ENCODE assay signal across 8 mouse cellular contexts in genomic region chr14:29978254-29979204, GRCm38 (mm10). TPM values are rescaled to one million over a fixed set of nuclear protein-coding genes. Genes with fewer than 3 reads are reported as not detected.
DNase-seq lines count a peak whose midpoint lies in the region; ATAC-seq lines count a peak whose summit lies in the region.

Gene Actr8 (plus strand): TSS chr14:29978337.

- peak within 1 kb of the TSS; percentile 78 for H3K4me2 ChIP-seq in hindbrain, embryonic 11.5 days (replicated peaks; ENCODE audit: low read depth, low read length)

- peak; percentile 98 for ATAC-seq in hindbrain, embryonic 11.5 days (ENCODE audit: low FRiP score)

- H3K9me3 ChIP-seq in hindbrain, embryonic 11.5 days (ENCODE audit: control insufficient read depth, low read length), result no peaks in the 10 kb centered on the region

- no peaks in the 10 kb centered on the region for H3K27me3 ChIP-seq in hindbrain, embryonic 11.5 days (ENCODE audit: control insufficient read depth, insufficient read depth, low read length)

- H3K36me3 ChIP-seq in hindbrain, embryonic 11.5 days (ENCODE audit: control insufficient read depth, insufficient read depth, low read length), result peaks cover 15% of the 10 kb centered on the region; the same call in 1 of the 2 replicates

- H3K4me1 ChIP-seq in hindbrain, embryonic 11.5 days (replicated peaks; ENCODE audit: control insufficient read depth, insufficient read depth, low read length), result no peaks in the 10 kb centered on the region

- DNase-seq in MN1 (ENCODE audit: low spot score), result peak; percentile 92
- peak; percentile 92 for DNase-seq in cerebellum, adult 9-10 months
- DNase-seq in frontal cortex, adult 2 months (ENCODE audit: extremely low spot score in 1 of 2, low spot score in 1 of 2), result peak; percentile 75 to 94
- peak; percentile 93 for DNase-seq in hindbrain, embryonic 11.5 days (ENCODE audit: low spot score)
- peak; percentile 95 to 97 for DNase-seq in layer of hippocampus, postnatal 10 days (ENCODE audit: low spot score in 2 of 2)
- peak; percentile 95 for DNase-seq in lung, postnatal 10 days
- DNase-seq in ovary, postnatal 36 days (ENCODE audit: low spot score), result peak; percentile 94
- DNase-seq in thymus, postnatal 25 days, result peak; percentile 91

- peak within 1 kb of the TSS; percentile 79 for H3K4me3 ChIP-seq in hindbrain, embryonic 11.5 days (ENCODE audit: low read depth, low read length)

- 3% methylated on average over 44 of the region's 44 CpGs for WGBS in hindbrain, embryonic 11.5 days

- peak within 1 kb of the TSS; percentile 87 for H3K27ac ChIP-seq in hindbrain, embryonic 11.5 days (ENCODE audit: low read depth, low read length)

- H3K9ac ChIP-seq in hindbrain, embryonic 11.5 days (ENCODE audit: low read depth, low read length), result peak within 1 kb of the TSS; percentile 86

RNA-seq across cellular contexts. Expression of gene Actr8, which starts in this region (rescaled TPM):
- 63.4 and 71.3 TPM in 2 replicates for polyA plus RNA-seq in frontal cortex, adult 2 months (2012; rRNA removed)
- 81.8 and 82.3 TPM in 2 replicates for polyA plus RNA-seq in hindbrain, embryonic 11.5 days (2014; fragmentation: Nextera tagmentation; extraction: Ambion mirVana)
- total RNA-seq in layer of hippocampus, postnatal 10 days (2021), result 10 to 100 TPM; 67.3 to 71.7 TPM

Comparison
In these comparisons a context has a peak if more than half of its experiments do, and no peak if none do; other contexts are left out.
1. Peak in every context shown above with its lines: DNase-seq, ATAC-seq, H3K4me3 ChIP-seq and H3K27ac ChIP-seq.